Comparison of ENCODE assay signal across 19 mouse cellular contexts in genomic region chr6:126001797-126002196, GRCm38 (mm10).
A peak's percentile ranks its signal among the peaks of the same experiment; 100 is the strongest.
DNase-seq lines count a peak whose midpoint lies in the region; ATAC-seq lines count a peak whose summit lies in the region.
"Had no signal": no experiment of that assay in that cellular context is flagged by ENCODE, and none has a peak within 500 bp of the region (broad histone marks: within the 10 kb centered on the region; RNA-seq: fewer than 3 reads in every experiment).

No protein-coding gene starts in this region.

- no peak for ATAC-seq in hindbrain, embryonic 11.5 days (ENCODE audit: low FRiP score)
- ATAC-seq in hindbrain, embryonic 16.5 days, result no peak
- no peak for ATAC-seq in neural tube, embryonic 15.5 days (ENCODE audit: low FRiP score)
- ATAC-seq: forebrain, embryonic 14.5 days; intestine, postnatal 0 days had no signal

- no peaks in the 10 kb centered on the region for H3K4me1 ChIP-seq in hindbrain, embryonic 11.5 days (replicated peaks; ENCODE audit: control insufficient read depth, insufficient read depth, low read length)
- no peaks in the 10 kb centered on the region for H3K4me1 ChIP-seq in hindbrain, embryonic 16.5 days (ENCODE audit: control insufficient read depth, insufficient read depth, low read depth, low read length)
- H3K4me1 ChIP-seq in neural tube, embryonic 15.5 days, result no peaks in the 10 kb centered on the region

- DNase-seq in hindbrain, embryonic 11.5 days (ENCODE audit: low spot score), result peak; percentile 8
- peak; percentile 36 for DNase-seq in neural tube, embryonic 10.5 days (ENCODE audit: extremely low spot score, low spot score)
- DNase-seq in hindlimb bud, embryonic 11.5 days (ENCODE audit: extremely low spot score, low read depth, low spot score), result peak; percentile 62
- DNase-seq in natural killer cell, adult 2 months (ENCODE audit: low spot score in 2 of 2), result no peak
- no peak for DNase-seq in right cerebral cortex, adult 2 months (ENCODE audit: low spot score in 2 of 2)
- DNase-seq: adrenal gland, postnatal 36 days; cerebellum, adult 9-11 months; gastrocnemius, postnatal 25 days; heart, postnatal 4 days; layer of hippocampus, adult 9-11 months; lung, postnatal 14 days; thymus, postnatal 25 days had no signal

- no peak overlapping the region for H3K9ac ChIP-seq in hindbrain, embryonic 11.5 days (ENCODE audit: low read depth, low read length)
- H3K9ac ChIP-seq in hindbrain, embryonic 16.5 days (ENCODE audit: low read depth, low read length), result no peak overlapping the region
- H3K9ac ChIP-seq in neural tube, embryonic 15.5 days (replicated peaks), result no peak overlapping the region
- H3K9ac ChIP-seq: heart, embryonic 13.5 days; liver, embryonic 14.5 days had no signal

- no peak overlapping the region for H3K27ac ChIP-seq in hindbrain, embryonic 11.5 days (ENCODE audit: low read depth, low read length)
- H3K27ac ChIP-seq in hindbrain, embryonic 16.5 days (ENCODE audit: low read depth, low read length), result no peak overlapping the region
- H3K27ac ChIP-seq in neural tube, embryonic 15.5 days (replicated peaks), result no peak overlapping the region
- H3K27ac ChIP-seq: heart, embryonic 13.5 days; liver, embryonic 14.5 days; midbrain, embryonic 10.5 days had no signal

- H3K36me3 ChIP-seq in hindbrain, embryonic 11.5 days (ENCODE audit: control insufficient read depth, insufficient read depth, low read length), result no peaks in the 10 kb centered on the region
- no peaks in the 10 kb centered on the region for H3K36me3 ChIP-seq in hindbrain, embryonic 16.5 days (ENCODE audit: control insufficient read depth, insufficient read depth, low read length)
- H3K36me3 ChIP-seq in neural tube, embryonic 15.5 days, result no peaks in the 10 kb centered on the region
- H3K36me3 ChIP-seq: heart, embryonic 13.5 days; midbrain, embryonic 10.5 days had no signal

- H3K4me2 ChIP-seq in hindbrain, embryonic 11.5 days (replicated peaks; ENCODE audit: low read depth, low read length), result no peak overlapping the region
- H3K4me2 ChIP-seq in hindbrain, embryonic 16.5 days (ENCODE audit: low read length), result no peak overlapping the region
- H3K4me2 ChIP-seq in neural tube, embryonic 15.5 days, result no peak overlapping the region
- H3K4me2 ChIP-seq: heart, embryonic 13.5 days had no signal

- no peaks in the 10 kb centered on the region for H3K27me3 ChIP-seq in hindbrain, embryonic 11.5 days (ENCODE audit: control insufficient read depth, insufficient read depth, low read length)
- no peaks in the 10 kb centered on the region for H3K27me3 ChIP-seq in hindbrain, embryonic 16.5 days (replicated peaks; ENCODE audit: control insufficient read depth, insufficient read depth, low read length)
- no peaks in the 10 kb centered on the region for H3K27me3 ChIP-seq in neural tube, embryonic 15.5 days (replicated peaks)
- H3K27me3 ChIP-seq: heart, embryonic 13.5 days had no signal

- no peaks in the 10 kb centered on the region for H3K9me3 ChIP-seq in hindbrain, embryonic 11.5 days (ENCODE audit: control insufficient read depth, low read length)
- H3K9me3 ChIP-seq in hindbrain, embryonic 16.5 days (ENCODE audit: control insufficient read depth, low read length), result no peaks in the 10 kb centered on the region
- H3K9me3 ChIP-seq in neural tube, embryonic 15.5 days (replicated peaks), result no peaks in the 10 kb centered on the region
- H3K9me3 ChIP-seq: heart, embryonic 13.5 days; midbrain, embryonic 10.5 days had no signal

- WGBS in hindbrain, embryonic 11.5 days, result 31% methylated on average over 2 of the region's 2 CpGs
- WGBS in hindbrain, embryonic 16.5 days, result 38% methylated on average over 2 of the region's 2 CpGs
- 24% methylated on average over 2 of the region's 2 CpGs for WGBS in neural tube, embryonic 15.5 days

- no peak overlapping the region for H3K4me3 ChIP-seq in hindbrain, embryonic 11.5 days (ENCODE audit: low read depth, low read length)
- H3K4me3 ChIP-seq in hindbrain, embryonic 16.5 days (ENCODE audit: low read length), result no peak overlapping the region
- H3K4me3 ChIP-seq in neural tube, embryonic 15.5 days (replicated peaks), result no peak overlapping the region
- H3K4me3 ChIP-seq: heart, embryonic 13.5 days; midbrain, embryonic 10.5 days had no signal

Comparison
In these comparisons a context has a peak if more than half of its experiments do, and no peak if none do; other contexts are left out.
1. DNase-seq: peak in hindbrain, embryonic 11.5 days (single experiment), neural tube, embryonic 10.5 days (single experiment) and hindlimb bud, embryonic 11.5 days (single experiment); none in natural killer cell, adult 2 months (0 of 2) and right cerebral cortex, adult 2 months (0 of 2).